In the genomic region with DNA sequence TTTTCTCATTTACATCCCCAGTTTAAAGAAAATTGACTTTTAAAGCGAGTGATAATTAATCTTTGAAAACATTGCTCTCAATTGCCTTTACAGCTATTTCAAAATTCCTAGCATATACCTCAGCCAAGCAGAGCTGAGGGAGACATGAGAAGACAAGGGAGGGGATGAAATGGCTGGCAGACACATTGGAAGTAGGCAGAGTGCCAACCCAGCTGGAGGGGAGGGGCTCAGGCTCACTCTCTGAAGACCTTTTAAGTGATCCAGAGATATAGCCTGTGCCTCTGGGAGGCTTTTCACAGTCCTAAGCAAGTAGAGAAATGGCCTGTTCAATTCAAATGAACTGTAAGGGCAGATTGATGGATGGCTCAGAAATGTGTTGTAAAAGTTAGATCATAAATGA, we compare ENCODE assay signal across 17 mouse cellular contexts.
DNase-seq lines count a peak whose midpoint lies in the region; ATAC-seq and TF ChIP-seq lines count a peak whose summit lies in the region.
"Had no signal": no experiment of that assay in that cellular context is flagged by ENCODE, and none has a peak within 500 bp of the region (broad histone marks: within the 10 kb centered on the region; RNA-seq: fewer than 3 reads in every experiment).

No protein-coding gene starts in this region.

- H3K36me3 ChIP-seq in midbrain, embryonic 14.5 days (ENCODE audit: control insufficient read depth, insufficient read depth, low read length) = no peaks in the 10 kb centered on the region
- H3K36me3 ChIP-seq in midbrain, embryonic 16.5 days (ENCODE audit: control insufficient read depth, insufficient read depth, low read length) = no peaks in the 10 kb centered on the region
- H3K36me3 ChIP-seq in hindbrain, embryonic 14.5 days (replicated peaks; ENCODE audit: control insufficient read depth, insufficient read depth) = no peaks in the 10 kb centered on the region
- H3K36me3 ChIP-seq in midbrain, postnatal 0 days (ENCODE audit: insufficient read depth, low read length) = no peaks in the 10 kb centered on the region
- H3K36me3 ChIP-seq: heart, embryonic 13.5 days; kidney, embryonic 15.5 days; stomach, embryonic 15.5 days had no signal

- no peak overlapping the region for H3K4me2 ChIP-seq in midbrain, embryonic 14.5 days (ENCODE audit: low read length)
- no peak overlapping the region for H3K4me2 ChIP-seq in midbrain, embryonic 16.5 days (ENCODE audit: low read length)
- H3K4me2 ChIP-seq in hindbrain, embryonic 14.5 days (replicated peaks) = no peak overlapping the region
- H3K4me2 ChIP-seq in midbrain, postnatal 0 days (ENCODE audit: low read depth, low read length, poor library complexity, severe bottlenecking) = no peak overlapping the region
- H3K4me2 ChIP-seq: heart, embryonic 13.5 days; kidney, embryonic 15.5 days; liver, embryonic 11.5 days; stomach, embryonic 15.5 days had no signal

- H3K4me1 ChIP-seq in midbrain, embryonic 14.5 days (ENCODE audit: control insufficient read depth, insufficient read depth, low read length) = no peaks in the 10 kb centered on the region
- H3K4me1 ChIP-seq in midbrain, embryonic 16.5 days (ENCODE audit: control insufficient read depth, insufficient read depth, low read length) = no peaks in the 10 kb centered on the region
- H3K4me1 ChIP-seq in hindbrain, embryonic 14.5 days (replicated peaks; ENCODE audit: control insufficient read depth, insufficient read depth, low read length) = 0 out of 2 replicates have a peak, but pooled peaks cover 4% of the 10 kb centered on the region
- no peaks in the 10 kb centered on the region for H3K4me1 ChIP-seq in midbrain, postnatal 0 days (ENCODE audit: insufficient read depth, low read length)
- H3K4me1 ChIP-seq: stomach, embryonic 15.5 days had no signal

- DNase-seq in heart, postnatal 4 days = peak; percentile 28
- DNase-seq in heart, adult 8-10 months (ENCODE audit: low spot score) = no peak
- DNase-seq in midbrain, embryonic 14.5 days = peak; percentile 62
- peak; percentile 64 for DNase-seq in hindbrain, embryonic 14.5 days (ENCODE audit: low spot score)
- DNase-seq in midbrain, postnatal 0 days (ENCODE audit: low spot score) = peak; percentile 55
- no peak for DNase-seq in cerebellum, adult 9-11 months
- DNase-seq in B cell, adult 2 months = no peak
- DNase-seq: cerebellum, adult 11-12 months; embryo, embryonic 11 days; gastrocnemius, postnatal 10 days; thymus, postnatal 36 days had no signal

- H3K4me3 ChIP-seq in midbrain, embryonic 14.5 days (replicated peaks; ENCODE audit: low read depth, low read length) = no peak overlapping the region
- no peak overlapping the region for H3K4me3 ChIP-seq in midbrain, embryonic 16.5 days (ENCODE audit: low read depth, low read length)
- no peak overlapping the region for H3K4me3 ChIP-seq in hindbrain, embryonic 14.5 days (replicated peaks; ENCODE audit: low read length)
- no peak overlapping the region for H3K4me3 ChIP-seq in midbrain, postnatal 0 days (ENCODE audit: low read depth, low read length)
- H3K4me3 ChIP-seq: heart, embryonic 13.5 days; kidney, embryonic 15.5 days; stomach, embryonic 15.5 days had no signal

- no peaks in the 10 kb centered on the region for H3K9me3 ChIP-seq in midbrain, embryonic 14.5 days (ENCODE audit: control insufficient read depth, low read length)
- no peaks in the 10 kb centered on the region for H3K9me3 ChIP-seq in midbrain, embryonic 16.5 days (replicated peaks; ENCODE audit: control insufficient read depth, low read length, poor library complexity, severe bottlenecking)
- no peaks in the 10 kb centered on the region for H3K9me3 ChIP-seq in hindbrain, embryonic 14.5 days (ENCODE audit: control insufficient read depth, low read length)
- no peaks in the 10 kb centered on the region for H3K9me3 ChIP-seq in midbrain, postnatal 0 days (ENCODE audit: low read length)
- H3K9me3 ChIP-seq: heart, embryonic 13.5 days; kidney, embryonic 15.5 days; stomach, embryonic 15.5 days had no signal

- TF ChIP-seq CTCF in midbrain, postnatal 0 days (IDR thresholded peaks at IDR 0.05) = no peak

- ATAC-seq in midbrain, embryonic 14.5 days (ENCODE audit: low FRiP score, low TSS enrichment) = no peak
- ATAC-seq in midbrain, embryonic 16.5 days = no peak
- ATAC-seq in hindbrain, embryonic 14.5 days (ENCODE audit: low FRiP score) = peak; percentile 80; the same call in 1 of the 2 replicates
- ATAC-seq in midbrain, postnatal 0 days (ENCODE audit: low FRiP score) = no peak
- ATAC-seq: CD4-positive, CD25-positive, alpha-beta regulatory T cell, adult 4 months had no signal

- H3K9ac ChIP-seq in midbrain, embryonic 14.5 days (replicated peaks; ENCODE audit: low read length) = no peak overlapping the region
- H3K9ac ChIP-seq in midbrain, embryonic 16.5 days (ENCODE audit: low read depth, low read length) = no peak overlapping the region
- no peak overlapping the region for H3K9ac ChIP-seq in hindbrain, embryonic 14.5 days
- no peak overlapping the region for H3K9ac ChIP-seq in midbrain, postnatal 0 days (replicated peaks; ENCODE audit: low read length, poor library complexity, severe bottlenecking)
- H3K9ac ChIP-seq: heart, embryonic 13.5 days; kidney, embryonic 15.5 days; stomach, embryonic 15.5 days had no signal

- no peak overlapping the region for H3K27ac ChIP-seq in midbrain, embryonic 14.5 days (replicated peaks; ENCODE audit: low read depth, low read length)
- H3K27ac ChIP-seq in midbrain, embryonic 16.5 days (ENCODE audit: low read length) = no peak overlapping the region
- no peak overlapping the region for H3K27ac ChIP-seq in hindbrain, embryonic 14.5 days
- H3K27ac ChIP-seq in midbrain, postnatal 0 days (ENCODE audit: low read depth, low read length) = no peak overlapping the region
- H3K27ac ChIP-seq: heart, embryonic 13.5 days; kidney, embryonic 15.5 days; stomach, embryonic 15.5 days had no signal

- WGBS in midbrain, embryonic 14.5 days = 79% methylated on average over 1 of the region's 1 CpGs
- WGBS in midbrain, embryonic 16.5 days = 58% methylated on average over 1 of the region's 1 CpGs
- WGBS in hindbrain, embryonic 14.5 days = 71% methylated on average over 1 of the region's 1 CpGs
- 70% methylated on average over 1 of the region's 1 CpGs for WGBS in midbrain, postnatal 0 days

- no peaks in the 10 kb centered on the region for H3K27me3 ChIP-seq in midbrain, embryonic 14.5 days (ENCODE audit: control insufficient read depth, insufficient read depth, low read length)
- no peaks in the 10 kb centered on the region for H3K27me3 ChIP-seq in midbrain, embryonic 16.5 days (ENCODE audit: control insufficient read depth, insufficient read depth, low read depth, low read length)
- H3K27me3 ChIP-seq in hindbrain, embryonic 14.5 days (ENCODE audit: control insufficient read depth, insufficient read depth, low read length) = no peaks in the 10 kb centered on the region
- no peaks in the 10 kb centered on the region for H3K27me3 ChIP-seq in midbrain, postnatal 0 days (ENCODE audit: insufficient read depth, low read length)
- H3K27me3 ChIP-seq: heart, embryonic 13.5 days; kidney, embryonic 15.5 days; stomach, embryonic 15.5 days had no signal

Comparison
In these comparisons a context has a peak if more than half of its experiments do, and no peak if none do; other contexts are left out.
1. DNase-seq: peak in heart, postnatal 4 days (single experiment), midbrain, embryonic 14.5 days (single experiment), hindbrain, embryonic 14.5 days (single experiment) and midbrain, postnatal 0 days (single experiment); none in heart, adult 8-10 months (single experiment), cerebellum, adult 9-11 months (single experiment) and B cell, adult 2 months (0 of 2).